Mouse (Mus musculus) frontal cortex, postnatal 25 days (tissue): Measurements from ENCODE around the gene Rogdi.

Experiments used
- DNase-seq, 2 experiments: peaks; one replicate each; pipeline ENCODE4 v3.0.0; 2022; ENCODE audit warnings: low spot score in 2 of 2

The Rogdi gene

GRCm38 (mm10) chr16:4993276-4993675, 20.1 kb downstream of the Rogdi start:
- no peak for DNase-seq

DNA sequence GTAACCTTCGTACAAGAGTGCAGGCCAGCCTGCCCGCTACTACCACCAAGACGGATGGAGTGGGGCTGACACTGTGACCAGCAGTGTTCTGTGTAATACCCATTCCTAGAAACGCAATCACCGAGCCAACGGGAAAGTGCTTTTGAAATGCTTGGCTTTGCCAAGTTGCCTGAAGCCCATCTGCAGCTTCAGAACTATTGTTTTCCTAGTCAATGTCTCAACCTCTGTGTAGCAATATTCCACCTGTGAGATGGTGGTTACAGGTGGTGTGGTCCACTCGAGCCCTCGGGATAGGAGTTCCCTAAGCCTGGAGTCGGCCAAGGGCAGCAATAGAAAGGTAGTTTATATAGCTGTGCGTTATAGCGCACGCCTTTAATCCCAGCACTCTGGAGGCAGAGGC, 28.6 kb downstream of the Rogdi start:
- no peak for DNase-seq

- no peak for DNase-seq
These were observed 33.5 kb downstream of the Rogdi start for GRCm38 (mm10) chr16:4979755-4980380.

DNA sequence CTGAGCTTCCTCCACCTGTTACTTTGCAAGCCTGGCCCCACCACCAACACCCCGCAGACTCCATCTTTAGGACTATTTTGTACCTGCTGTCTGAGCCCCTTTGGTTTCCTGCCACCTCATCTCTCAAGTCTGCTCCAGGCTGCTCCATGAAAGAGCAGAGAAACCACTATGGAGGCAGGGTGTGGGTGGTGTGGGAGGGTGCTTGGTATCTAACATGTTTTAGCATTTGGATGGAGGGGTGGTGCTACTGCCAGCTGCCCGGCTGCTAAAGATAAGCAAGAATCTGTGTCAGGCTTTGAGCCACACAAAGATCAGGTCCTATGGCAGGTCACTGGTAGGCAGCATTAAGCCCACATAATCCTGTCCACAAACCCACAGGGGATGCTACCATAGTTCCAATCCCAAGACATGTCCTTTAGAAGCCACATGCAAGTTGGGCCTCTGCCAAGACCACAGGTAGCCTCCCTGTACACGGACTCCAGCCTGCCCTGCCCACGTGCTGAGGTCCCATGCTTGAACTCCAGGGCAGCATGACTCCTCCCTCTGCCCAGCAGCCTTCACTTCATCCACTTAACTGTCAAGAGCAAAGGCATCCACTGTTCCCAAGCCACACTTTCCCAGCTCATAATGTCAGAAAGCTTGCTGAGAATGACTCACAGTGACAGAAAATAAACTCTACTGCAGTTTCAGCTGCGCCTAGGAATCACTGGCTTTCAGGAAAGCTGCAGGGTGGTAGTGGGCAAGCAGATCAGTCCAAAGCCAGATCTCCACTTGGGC, 34.9 kb downstream of the Rogdi start:
- DNase-seq = peak in 1 of 2 experiments; percentile 29

- no peak for DNase-seq
These were observed 37.2 kb downstream of the Rogdi start for GRCm38 (mm10) chr16:4976180-4976579.

- no peak for DNase-seq
These were observed 38.8 kb downstream of the Rogdi start for GRCm38 (mm10) chr16:4974521-4974920.

DNA sequence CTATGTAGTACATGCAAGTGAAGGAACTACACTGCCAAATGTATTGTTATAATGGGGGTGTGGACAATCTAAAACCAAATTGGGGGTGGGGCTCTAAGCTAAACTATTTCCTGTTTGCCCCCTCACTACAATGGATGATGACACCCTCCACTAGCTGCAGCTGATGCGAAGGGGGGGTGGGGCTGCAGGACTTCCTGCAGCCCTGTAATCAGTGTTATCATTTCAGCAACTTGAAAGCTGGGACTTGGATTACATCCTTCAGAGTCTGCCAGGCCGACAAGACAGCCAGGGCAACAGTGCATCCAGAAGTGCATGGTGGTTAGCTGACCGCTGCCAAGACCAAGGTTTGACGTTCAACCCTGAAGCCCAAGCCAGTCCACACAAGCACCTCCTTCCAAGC, 41.7 kb downstream of the Rogdi start:
- no peak for DNase-seq

DNA sequence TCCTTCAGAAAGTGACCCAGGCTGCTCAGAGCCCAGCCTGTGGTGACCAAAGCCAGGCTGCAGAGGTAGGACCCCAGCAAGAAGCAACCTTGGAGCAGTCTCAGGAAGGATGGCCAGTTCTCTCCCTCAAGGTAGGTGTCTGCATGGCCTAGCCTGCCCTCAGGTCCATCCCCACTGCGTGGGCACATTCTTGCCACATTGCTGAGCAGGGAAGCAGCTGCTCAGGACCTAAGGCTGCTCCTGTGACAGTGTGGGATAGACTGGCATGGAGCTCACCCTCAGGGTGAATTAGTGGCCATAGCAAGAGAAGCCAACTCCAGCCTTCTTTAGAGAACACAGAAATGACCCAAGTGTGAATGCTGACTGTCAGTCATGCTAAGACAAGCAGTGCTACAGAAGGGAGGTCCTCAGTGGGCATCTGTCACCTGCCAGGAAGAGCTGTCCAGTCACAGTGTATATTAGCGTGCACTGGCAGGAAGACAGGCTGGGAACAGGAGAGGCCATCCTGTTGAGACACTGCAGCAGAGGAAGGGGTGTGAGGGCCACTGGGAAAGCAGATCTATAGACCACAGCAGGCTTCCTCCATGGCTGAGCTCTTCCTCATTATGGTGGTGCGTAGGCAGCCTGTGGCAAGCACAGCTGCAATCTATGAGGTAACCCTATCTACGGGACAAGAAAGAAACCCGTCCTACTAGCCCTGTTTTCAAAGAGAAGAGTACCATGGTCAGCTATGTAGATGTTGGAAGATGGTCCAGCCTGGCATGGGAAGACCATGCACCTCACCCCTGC, 44.1 kb downstream of the Rogdi start:
- DNase-seq = no peak

- DNase-seq = no peak
These were observed 44.9 kb downstream of the Rogdi start for GRCm38 (mm10) chr16:4968426-4968825.

- no peak for DNase-seq
These were observed 47.8 kb downstream of the Rogdi start for GRCm38 (mm10) chr16:4965392-4966129.

DNA sequence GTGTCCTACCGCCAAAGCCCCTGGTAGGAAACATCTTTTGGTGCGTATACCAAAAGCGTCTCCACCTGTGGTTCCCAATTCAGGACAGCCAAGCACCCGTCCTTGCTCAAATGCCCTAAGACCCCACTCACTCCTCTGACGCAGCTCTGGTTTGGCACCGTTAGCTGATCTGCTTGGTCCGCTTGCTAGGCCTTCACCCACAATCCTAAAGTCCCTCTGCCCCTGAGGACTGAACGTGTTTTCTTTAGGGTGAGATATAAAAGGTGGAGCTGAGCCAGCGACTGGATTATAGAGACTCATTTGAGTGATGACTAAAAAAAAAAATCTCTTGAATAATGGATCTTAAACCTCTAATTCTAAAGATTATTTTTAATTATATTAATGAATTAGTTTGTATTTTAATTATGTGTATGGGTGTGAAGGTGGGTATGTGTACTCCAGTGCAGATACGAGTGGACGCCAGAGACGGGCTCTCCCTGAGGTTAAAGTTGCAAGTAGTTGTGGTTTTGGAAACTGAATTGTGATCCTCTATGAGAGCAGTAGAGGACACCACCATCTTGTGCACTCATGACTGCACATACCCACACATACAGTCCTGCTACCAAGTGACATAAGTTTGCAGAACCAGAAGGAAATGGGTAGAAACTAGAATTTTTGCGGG, 48.5 kb downstream of the Rogdi start:
- no peak for DNase-seq

DNA sequence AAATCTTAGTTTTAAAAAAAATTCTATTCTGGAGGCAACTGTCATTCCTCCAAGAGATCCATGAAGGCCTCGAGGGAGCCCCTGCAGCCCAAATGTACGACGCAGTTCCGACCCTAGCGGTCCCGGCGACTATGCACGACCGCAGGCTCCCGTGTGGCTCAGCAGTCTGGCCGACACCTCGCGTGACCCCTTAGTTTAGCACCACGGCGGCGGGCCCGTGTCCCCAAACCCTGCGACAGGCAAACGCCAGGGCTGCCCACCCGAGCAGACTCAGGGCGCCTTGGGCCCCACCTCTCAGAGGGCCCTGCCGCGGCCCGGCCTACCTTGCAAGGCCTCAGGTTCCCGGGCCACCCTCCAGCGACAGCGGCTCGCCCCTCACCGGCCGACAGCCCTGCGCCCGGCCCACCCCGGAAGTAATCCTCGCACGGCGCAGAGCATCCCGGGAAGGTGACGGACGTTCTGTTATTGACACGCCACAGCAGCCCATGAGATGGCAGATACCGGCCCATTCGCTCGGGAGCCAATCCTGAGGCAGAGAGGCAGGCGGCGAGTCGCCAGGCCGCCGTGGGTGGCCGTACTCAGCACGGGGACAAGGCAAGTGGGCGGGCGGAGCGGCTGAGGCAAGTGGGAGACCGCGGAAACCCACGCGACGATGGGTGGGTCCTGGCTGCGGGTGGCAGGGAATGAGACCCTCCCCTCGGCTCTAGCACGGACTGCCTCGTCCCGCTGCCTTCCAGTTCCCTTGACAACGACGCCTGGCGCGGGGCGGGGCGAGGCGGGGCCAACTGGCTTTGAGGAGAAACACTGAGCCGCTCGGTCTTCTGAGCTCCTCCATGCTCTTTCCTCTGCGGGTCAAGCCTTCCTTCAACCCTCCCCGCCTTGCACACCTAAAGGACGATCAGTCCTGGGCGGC, 49.3 kb downstream of the Rogdi start, which contains the start of gene Anks3:
Gene Anks3, minus strand, starts transcription at position 409 of the 913 bp plus-strand sequence.
- DNase-seq = peak; percentile 98 to 99

GRCm38 (mm10) chr16:4963346-4963745, 50.0 kb downstream of the Rogdi start:
- no peak for DNase-seq

- DNase-seq = no peak
These were observed 53.1 kb downstream of the Rogdi start for GRCm38 (mm10) chr16:4960260-4960659.
